In genomic region chr9:44745371-44745770, GRCm38 (mm10) we compare ENCODE assay signal across 34 mouse cellular contexts. TPM values are rescaled to one million over a fixed set of nuclear protein-coding genes. Genes with fewer than 3 reads are reported as not detected.
"Had no signal": no experiment of that assay in that cellular context is flagged by ENCODE, and none has a peak within 500 bp of the region (broad histone marks: within the 10 kb centered on the region; RNA-seq: fewer than 3 reads in every experiment).

No protein-coding gene starts in this region.

- H3K27ac ChIP-seq: left cerebral cortex, adult 2 months; limb, embryonic 10.5 days; limb, embryonic 12.5 days; limb, embryonic 13.5 days; limb, embryonic 15.5 days; liver, embryonic 12.5 days; liver, embryonic 13.5 days; liver, embryonic 14.5 days; liver, embryonic 15.5 days; lung, embryonic 15.5 days; macrophage; midbrain, embryonic 12.5 days; midbrain, embryonic 13.5 days; midbrain, embryonic 15.5 days; neural tube, embryonic 12.5 days had no signal

- H3K4me1 ChIP-seq: limb, embryonic 10.5 days; limb, embryonic 12.5 days; limb, embryonic 13.5 days; limb, embryonic 15.5 days; liver, embryonic 12.5 days; liver, embryonic 13.5 days; liver, embryonic 15.5 days; lung, embryonic 15.5 days; midbrain, embryonic 12.5 days; midbrain, embryonic 13.5 days; midbrain, embryonic 15.5 days; neural tube, embryonic 12.5 days had no signal

- ATAC-seq: liver, embryonic 12.5 days; lung, postnatal 0 days; midbrain, embryonic 13.5 days; midbrain, embryonic 15.5 days; midbrain, embryonic 16.5 days had no signal

- H3K9me3 ChIP-seq: limb, embryonic 10.5 days; limb, embryonic 12.5 days; limb, embryonic 13.5 days; limb, embryonic 15.5 days; liver, embryonic 12.5 days; liver, embryonic 13.5 days; liver, embryonic 15.5 days; lung, embryonic 15.5 days; midbrain, embryonic 12.5 days; midbrain, embryonic 13.5 days; midbrain, embryonic 15.5 days; neural tube, embryonic 12.5 days had no signal

- H3K4me2 ChIP-seq: limb, embryonic 12.5 days; limb, embryonic 13.5 days; limb, embryonic 15.5 days; liver, embryonic 11.5 days; liver, embryonic 12.5 days; liver, embryonic 13.5 days; liver, embryonic 15.5 days; lung, embryonic 14.5 days; lung, embryonic 15.5 days; midbrain, embryonic 12.5 days; midbrain, embryonic 13.5 days; midbrain, embryonic 15.5 days; neural tube, embryonic 12.5 days had no signal

- H3K27me3 ChIP-seq: limb, embryonic 12.5 days; limb, embryonic 13.5 days; limb, embryonic 15.5 days; liver, embryonic 12.5 days; liver, embryonic 13.5 days; liver, embryonic 15.5 days; lung, embryonic 15.5 days; megakaryocyte, embryonic 14.5 days; midbrain, embryonic 12.5 days; midbrain, embryonic 13.5 days; midbrain, embryonic 15.5 days; neural tube, embryonic 12.5 days had no signal

- H3K4me3 ChIP-seq: left cerebral cortex, adult 2 months; limb, embryonic 10.5 days; limb, embryonic 12.5 days; limb, embryonic 13.5 days; limb, embryonic 15.5 days; liver, embryonic 12.5 days; liver, embryonic 13.5 days; liver, embryonic 15.5 days; lung, embryonic 15.5 days; megakaryocyte, embryonic 14.5 days; midbrain, embryonic 12.5 days; midbrain, embryonic 13.5 days; midbrain, embryonic 15.5 days; myocyte; neural tube, embryonic 12.5 days had no signal

- DNase-seq: left cerebral cortex, postnatal 4 days; liver; liver, embryonic 13.5 days; lung, adult 18-20 months; lung, adult 2 months; lung, embryonic 14.5 days; lung, postnatal 10 days; lung, postnatal 14 days; lung, postnatal 36 days; lung, postnatal 4 days; midbrain, embryonic 14.5 days had no signal

- H3K9ac ChIP-seq: limb, embryonic 12.5 days; limb, embryonic 13.5 days; limb, embryonic 15.5 days; liver, embryonic 12.5 days; liver, embryonic 13.5 days; liver, embryonic 14.5 days; liver, embryonic 15.5 days; lung, embryonic 14.5 days; lung, embryonic 15.5 days; midbrain, embryonic 12.5 days; midbrain, embryonic 13.5 days; midbrain, embryonic 15.5 days; neural tube, embryonic 12.5 days had no signal

RNA-seq across cellular contexts. Expression of gene Ttc36, which starts 57.5 kb away (rescaled TPM):
- total RNA-seq: megakaryocyte-erythroid progenitor cell, adult 5-6 weeks; monocyte, adult 5-6 weeks had no signal
- polyA plus RNA-seq: limb, embryonic 10.5 days; limb, embryonic 11.5 days; limb, embryonic 12.5 days; limb, embryonic 13.5 days; macrophage; midbrain, embryonic 12.5 days; midbrain, embryonic 13.5 days; midbrain, embryonic 15.5 days; midbrain, embryonic 16.5 days; neural tube, embryonic 11.5 days; neural tube, embryonic 12.5 days had no signal
